Mouse (Mus musculus) midbrain, embryonic 13.5 days (tissue): Measurements from ENCODE around the gene Tspan4. TPM values are rescaled to one million over a fixed set of nuclear protein-coding genes. Genes with fewer than 3 reads are reported as not detected.

Experiments
- ATAC-seq: fragments of 200-750 bp; cut with Nextera tagmentation; 2 replicates; pipeline ENCODE4 v1.8.0; 2017; ENCODE audit warnings: mild to moderate bottlenecking, moderate TSS enrichment, moderate library complexity
- H3K27ac ChIP-seq: fragments of 300-500 bp; sonication (generic); 2 replicates; pipeline ENCODE4 v1.5.1; 2015; ENCODE audit warnings: inconsistent platforms, mild to moderate bottlenecking, moderate library complexity
- H3K27me3 ChIP-seq: fragments of 300-500 bp; sonication (generic); 2 replicates; pipeline ENCODE4 v1.6.1; 2015; ENCODE audit warnings: mild to moderate bottlenecking, inconsistent platforms
- H3K36me3 ChIP-seq: fragments of 300-500 bp; sonication (generic); 2 replicates; pipeline ENCODE4 v1.6.1; 2015; ENCODE audit warnings: mild to moderate bottlenecking, inconsistent platforms
- H3K4me1 ChIP-seq: fragments of 300-500 bp; sonication (generic); replicated peaks from 2 replicates; pipeline ENCODE4 v1.6.1; 2015; ENCODE audit warnings: inconsistent platforms
- H3K4me2 ChIP-seq: fragments of 300-500 bp; sonication (generic); replicated peaks from 2 replicates; pipeline ENCODE4 v1.6.1; 2015; ENCODE audit warnings: moderate library complexity, mild to moderate bottlenecking, inconsistent platforms
- H3K4me3 ChIP-seq: fragments of 300-500 bp; sonication (generic); replicated peaks from 2 replicates; pipeline ENCODE4 v1.5.1; 2015; ENCODE audit warnings: mild to moderate bottlenecking, inconsistent platforms
- H3K9ac ChIP-seq: fragments of 300-500 bp; sonication (generic); replicated peaks from 2 replicates; pipeline ENCODE4 v1.6.1; 2015; ENCODE audit warnings: mild to moderate bottlenecking, inconsistent platforms
- H3K9me3 ChIP-seq: fragments of 300-500 bp; sonication (generic); 2 replicates; pipeline ENCODE4 v1.6.1; 2016; ENCODE audit warnings: mild to moderate bottlenecking, inconsistent platforms
- WGBS: fragments of 180-500 bp; shearing (Covaris S2); methylation state at CpG from one replicate; pipeline ENCODE4 v1.1.7; 2015; 5-methylcytosine and 5-hydroxymethylcytosine counted together
- polyA plus RNA-seq: library from polyadenylated mRNA; unstranded; fragments of >200 nt; fragmentation: Nextera tagmentation; extraction: Ambion mirVana; gene quantifications from 2 replicates; pipeline ENCODE4 v1.2.1, GENCODE M21; 2015

Gene Tspan4
- polyA plus RNA-seq, 1 experiment from 2014 or later: 23.6 TPM

DNA sequence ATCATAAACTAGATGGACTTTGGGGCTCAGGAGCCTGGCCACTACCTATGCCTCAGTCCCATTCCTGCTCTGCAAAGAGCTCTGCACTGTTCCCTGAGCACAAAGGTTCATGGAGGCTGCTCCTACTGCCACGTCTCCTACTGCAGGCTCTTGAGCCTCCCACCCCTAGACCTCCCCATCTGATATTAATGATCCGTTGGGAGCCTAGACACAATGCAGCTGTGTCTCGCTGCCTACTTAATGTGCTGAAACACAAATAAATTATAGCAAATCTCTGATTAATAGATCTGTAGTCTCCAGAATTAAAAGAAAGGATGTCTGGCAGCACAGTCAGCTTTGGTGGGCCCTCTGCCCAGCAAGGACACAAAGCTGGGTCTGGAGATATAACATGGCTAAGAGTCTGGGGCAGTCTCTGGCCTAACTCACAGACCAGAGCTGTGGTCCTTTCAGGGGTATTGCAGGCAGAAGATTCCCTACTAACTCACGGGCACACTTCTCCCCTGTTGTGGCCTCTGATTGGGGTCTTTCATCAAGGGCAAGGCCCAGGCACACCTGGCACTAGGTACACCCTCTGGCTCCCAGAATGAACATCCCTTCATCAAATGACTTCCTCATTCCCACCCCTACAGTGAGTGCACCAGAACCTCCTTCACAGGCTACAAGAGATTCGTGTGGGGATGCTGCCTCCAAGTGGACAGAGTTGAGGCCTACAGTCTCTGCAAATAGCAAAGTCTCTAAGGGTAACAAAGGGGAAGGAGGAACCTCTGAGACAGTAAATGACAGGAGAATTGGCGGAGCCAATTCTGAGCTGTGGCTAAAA lies 49.9 kb downstream of the Tspan4 start:
- Histone ChIP-seq H3K27ac (0 out of 2 replicates have a peak overlapping the region, but pooled peaks have one; percentile 6), H3K4me1 (no peaks in the 10 kb centered on the region), H3K27me3 (no peaks in the 10 kb centered on the region), H3K4me3 (no peak overlapping the region), H3K4me2 (no peak overlapping the region), H3K36me3 (peaks cover 58% of the 10 kb centered on the region), H3K9me3 (no peaks in the 10 kb centered on the region), H3K9ac (0 out of 2 replicates have a peak overlapping the region, but pooled peaks have one; percentile 8)
- peak; percentile 88 for ATAC-seq
- WGBS: 59% methylated on average over 6 of the region's 6 CpGs

DNA sequence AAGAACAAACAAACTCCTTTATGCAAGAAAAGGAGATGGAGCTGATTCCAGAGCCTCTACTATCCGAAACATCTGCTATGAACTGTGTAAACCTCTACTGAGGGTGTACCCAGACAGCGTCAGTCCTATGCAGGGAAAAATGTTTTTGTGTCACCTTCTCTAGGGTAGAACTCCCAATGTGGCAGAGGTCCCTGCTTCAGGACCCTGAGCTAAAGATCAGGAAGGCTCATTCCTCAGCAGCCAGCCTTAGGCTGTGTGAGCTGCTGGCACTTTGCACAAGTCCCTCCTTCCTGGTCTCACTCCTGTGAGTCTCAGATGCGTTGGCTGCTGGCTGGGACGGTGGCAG lies 50.5 kb downstream of the Tspan4 start:
- Histone ChIP-seq H3K27ac (no peak overlapping the region), H3K36me3 (peaks cover 57% of the 10 kb centered on the region), H3K4me3 (no peak overlapping the region), H3K9me3 (no peaks in the 10 kb centered on the region), H3K4me2 (no peak overlapping the region), H3K27me3 (no peaks in the 10 kb centered on the region), H3K9ac (no peak overlapping the region), H3K4me1 (no peaks in the 10 kb centered on the region)
- WGBS: 89% methylated on average over 4 of the region's 4 CpGs
- peak; percentile 62; the same call in 1 of the 2 replicates for ATAC-seq

DNA sequence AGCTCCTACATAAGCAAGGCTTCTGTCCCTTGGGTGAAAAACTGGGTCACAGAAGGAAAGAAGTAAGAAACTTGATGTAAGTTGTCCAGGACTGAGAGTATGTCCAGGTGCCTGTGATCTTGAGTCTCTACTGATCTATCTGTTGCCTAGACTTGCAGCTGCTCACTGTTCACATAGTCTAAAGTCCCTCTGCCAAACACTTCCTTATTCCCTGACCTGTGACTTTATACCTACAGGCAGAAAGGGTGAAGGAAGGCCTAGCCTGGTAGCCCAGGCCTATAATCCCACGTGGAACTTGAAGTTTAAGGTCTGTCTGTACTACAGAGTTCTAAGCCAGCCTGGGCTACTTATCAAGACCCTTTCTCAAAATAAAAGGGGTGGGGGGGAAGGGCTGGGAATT lies 60.5 kb downstream of the Tspan4 start:
- Histone ChIP-seq H3K4me3 (no peak overlapping the region), H3K4me2 (no peak overlapping the region), H3K36me3 (peaks cover 9% of the 10 kb centered on the region), H3K27ac (no peak overlapping the region), H3K4me1 (peaks cover 17% of the 10 kb centered on the region), H3K27me3 (no peaks in the 10 kb centered on the region), H3K9ac (no peak overlapping the region), H3K9me3 (no peaks in the 10 kb centered on the region)
- WGBS: 71% methylated on average over 1 of the region's 1 CpGs
- no peak for ATAC-seq

DNA sequence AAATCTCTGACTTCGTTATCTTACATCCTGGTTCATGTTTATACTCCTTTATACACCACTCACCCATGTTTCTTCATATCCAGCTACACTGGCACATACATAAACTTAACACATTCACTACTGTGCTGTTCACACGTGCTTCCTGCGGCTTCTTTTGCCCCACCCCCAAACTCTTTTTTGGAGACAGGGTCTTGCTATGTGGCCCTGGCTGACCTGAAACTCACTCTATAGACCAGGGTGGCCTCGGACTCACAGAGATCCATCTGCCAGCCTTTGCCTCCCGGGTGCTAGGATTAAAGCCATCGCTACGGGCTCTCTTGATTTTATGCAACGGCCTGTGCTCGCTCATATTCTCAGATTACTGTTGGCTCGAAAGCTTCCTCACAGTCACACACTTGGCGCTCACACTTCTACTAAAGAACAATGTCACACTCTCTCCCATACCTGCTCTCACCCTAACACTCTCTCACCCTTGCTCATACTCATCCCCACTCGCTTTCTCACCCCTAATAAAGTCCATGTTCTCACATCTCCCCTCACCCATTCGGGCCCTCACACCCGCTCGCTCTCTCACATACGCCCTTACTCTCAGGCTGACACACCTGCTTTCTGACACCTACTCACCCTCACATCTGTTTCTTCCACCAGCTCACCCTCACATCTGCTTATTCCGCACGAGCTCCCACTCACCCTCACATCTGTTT lies 64.0 kb downstream of the Tspan4 start:
- H3K9me3 ChIP-seq: no peaks in the 10 kb centered on the region
- H3K36me3 ChIP-seq: no peaks in the 10 kb centered on the region
- no peak; the same call in 1 of the 2 replicates for ATAC-seq
- 17% methylated on average over 18 of the region's 18 CpGs for WGBS
- peak overlapping the region; percentile 66 for H3K4me3 ChIP-seq
- H3K4me2 ChIP-seq: peak overlapping the region; percentile 92
- H3K9ac ChIP-seq: peak overlapping the region; percentile 86
- H3K4me1 ChIP-seq: peaks cover 20% of the 10 kb centered on the region
- H3K27me3 ChIP-seq: no peaks in the 10 kb centered on the region
- peak overlapping the region; percentile 74 for H3K27ac ChIP-seq

DNA sequence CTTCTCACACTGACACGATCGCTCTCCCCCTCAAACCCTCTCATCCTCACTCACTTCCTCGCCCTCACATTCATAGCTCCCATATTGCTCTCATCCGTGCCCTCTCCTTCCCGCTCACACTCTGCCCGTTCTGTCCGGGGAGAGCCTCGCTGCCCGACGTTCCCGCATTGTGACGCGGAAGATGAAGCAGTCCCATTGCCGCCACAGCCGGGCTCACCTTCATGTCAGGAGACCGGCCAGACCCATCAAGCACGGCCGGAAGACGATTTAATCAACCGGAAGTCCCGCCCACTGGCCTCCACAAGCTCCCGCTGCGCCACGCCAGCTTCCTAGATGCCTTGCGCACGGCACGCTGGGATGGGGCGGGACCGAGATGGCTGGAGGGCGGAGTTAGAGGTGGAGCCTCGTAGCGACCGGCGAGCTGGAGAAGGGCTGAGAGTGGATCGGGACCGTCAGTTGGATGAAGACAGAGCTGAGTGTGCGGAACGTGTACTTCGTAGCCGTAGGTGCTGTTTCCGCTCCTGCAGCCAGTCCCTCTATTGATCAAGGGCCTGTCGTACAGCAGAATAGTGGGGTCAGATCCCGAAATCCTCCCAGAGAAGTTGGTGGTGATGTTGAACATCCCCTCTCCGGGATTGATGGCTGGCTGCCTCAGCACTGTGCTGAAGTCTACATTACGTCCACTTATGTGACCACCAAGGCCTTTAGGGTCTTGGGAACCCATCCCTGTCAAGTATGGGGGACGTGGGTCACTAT lies 64.7 kb downstream of the Tspan4 start, which contains the start of gene Chid1:
Gene Chid1 (minus strand): TSS at position 302 of the 756 bp plus-strand sequence.
- WGBS: under 1% methylated on average over 46 of the region's 46 CpGs

DNA sequence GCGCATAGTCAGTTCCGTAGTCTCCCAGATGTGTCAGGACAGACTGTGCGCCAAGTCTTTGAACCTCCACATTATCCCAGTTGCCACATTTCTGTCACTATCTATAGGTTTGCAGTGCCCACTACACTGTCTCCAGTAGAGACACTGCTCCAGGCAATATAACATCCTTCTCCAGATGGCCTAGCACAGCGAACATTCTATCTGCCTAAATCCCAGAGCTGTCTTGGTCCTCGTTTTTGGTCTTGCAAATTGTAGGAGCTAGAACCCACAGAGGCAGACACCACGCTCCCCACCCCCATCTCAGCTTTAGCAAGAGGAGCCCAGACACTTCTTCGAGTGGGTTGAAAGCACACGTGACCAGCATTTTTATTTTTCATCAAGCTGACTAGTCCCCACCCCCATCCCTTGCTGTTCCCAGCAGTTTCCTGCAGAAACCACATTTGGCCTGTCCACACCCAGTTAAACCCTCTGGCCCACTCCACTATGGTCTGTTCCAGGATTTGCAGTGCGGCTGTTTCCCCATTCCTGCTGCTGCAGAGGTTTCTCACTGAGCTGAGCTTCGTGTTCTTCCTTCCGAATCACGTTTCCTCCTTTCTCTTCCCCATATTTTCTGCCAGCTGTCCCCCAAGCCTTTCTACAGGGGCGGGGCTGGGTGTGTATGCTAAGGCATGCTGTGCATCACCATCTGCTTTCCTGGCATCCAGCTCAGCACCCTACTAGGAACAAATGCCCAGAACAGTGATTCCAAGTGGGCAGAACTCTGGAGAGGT lies 65.5 kb downstream of the Tspan4 start:
- WGBS: 65% methylated on average over 13 of the region's 13 CpGs
- 0 out of 2 replicates have a peak, but pooled peaks have one; percentile 2 for ATAC-seq
- Histone ChIP-seq H3K9ac (peak overlapping the region; percentile 54), H3K36me3 (no peaks in the 10 kb centered on the region), H3K4me2 (peak overlapping the region; percentile 92), H3K9me3 (no peaks in the 10 kb centered on the region), H3K27me3 (no peaks in the 10 kb centered on the region), H3K4me1 (peaks cover 20% of the 10 kb centered on the region), H3K27ac (peak overlapping the region; percentile 59), H3K4me3 (peak overlapping the region; percentile 66)

More for the DNA sequence above, 64.7 kb downstream of the Tspan4 start, which contains the start of gene Chid1:
- Histone ChIP-seq H3K36me3 (no peaks in the 10 kb centered on the region), H3K4me1 (peaks cover 20% of the 10 kb centered on the region), H3K27ac (peak within 1 kb of the TSS; percentile 74), H3K9ac (peak within 1 kb of the TSS; percentile 86), H3K27me3 (no peaks in the 10 kb centered on the region), H3K9me3 (no peaks in the 10 kb centered on the region), H3K4me3 (peak within 1 kb of the TSS; percentile 66), H3K4me2 (peak within 1 kb of the TSS; percentile 92)
- peak; percentile 97 for ATAC-seq

DNA sequence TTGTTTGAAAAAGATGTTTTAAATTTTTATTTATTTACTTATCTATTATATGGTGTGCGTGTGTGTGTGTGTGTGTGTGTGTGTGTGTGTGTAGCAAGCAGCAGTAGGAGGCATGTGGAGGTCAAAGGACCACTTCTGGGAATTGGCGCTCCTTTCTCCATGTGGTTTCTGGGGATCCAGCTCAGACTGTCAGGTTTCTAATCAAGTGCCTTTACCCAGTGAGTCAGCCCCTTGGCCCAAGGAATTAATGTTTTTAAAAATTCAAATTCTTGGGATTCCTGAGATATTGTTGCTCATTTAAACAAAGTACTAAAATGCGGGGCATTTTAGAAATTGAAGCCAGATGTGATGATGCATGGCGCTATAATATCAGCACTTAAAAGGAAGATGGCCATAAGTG lies 66.6 kb downstream of the Tspan4 start:
- Histone ChIP-seq H3K4me3 (no peak overlapping the region), H3K27me3 (no peaks in the 10 kb centered on the region), H3K27ac (no peak overlapping the region), H3K9ac (no peak overlapping the region), H3K4me1 (peaks cover 20% of the 10 kb centered on the region), H3K9me3 (no peaks in the 10 kb centered on the region), H3K36me3 (no peaks in the 10 kb centered on the region), H3K4me2 (no peak overlapping the region)
- ATAC-seq: no peak
- WGBS: 78% methylated on average over 4 of the region's 4 CpGs

DNA sequence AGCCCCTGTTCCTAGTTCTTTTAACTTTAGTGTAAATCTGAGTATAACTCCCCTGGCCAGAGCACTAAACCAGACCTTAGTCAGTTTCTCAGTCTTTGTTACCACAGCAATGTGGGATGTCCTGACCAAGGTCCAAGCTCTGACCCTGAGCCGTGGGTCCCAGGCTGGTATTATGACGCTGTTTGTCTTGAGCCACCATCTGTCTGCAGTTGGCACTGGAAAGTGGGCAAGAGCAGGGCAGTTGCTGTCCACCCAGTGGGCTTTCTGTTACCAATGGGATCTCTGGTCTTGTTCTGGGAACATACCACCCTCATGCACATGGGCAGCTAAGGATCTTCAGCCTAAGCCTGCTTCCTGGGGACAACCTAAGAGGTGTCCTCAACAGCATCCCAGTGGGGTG lies 67.5 kb downstream of the Tspan4 start:
- peaks cover 20% of the 10 kb centered on the region for H3K4me1 ChIP-seq
- H3K27me3 ChIP-seq: no peaks in the 10 kb centered on the region
- no peaks in the 10 kb centered on the region for H3K9me3 ChIP-seq
- WGBS: 95% methylated on average over 2 of the region's 2 CpGs
- H3K9ac ChIP-seq: no peak overlapping the region
- ATAC-seq: no peak
- no peak overlapping the region for H3K4me3 ChIP-seq
- H3K27ac ChIP-seq: no peak overlapping the region
- no peak overlapping the region for H3K4me2 ChIP-seq
- H3K36me3 ChIP-seq: no peaks in the 10 kb centered on the region

Other genes starting within 250 kb of the Tspan4 start
- gene Phrf1, start 246.5 kb upstream of the Tspan4 start, polyA plus RNA-seq: 86.9 and 95.0 TPM in 2 replicates
- gene Irf7, start 208.8 kb upstream of the Tspan4 start, polyA plus RNA-seq: 0.98 and 1.4 TPM in 2 replicates
- not detected in 2 replicates for gene Cdhr5, start 198.5 kb upstream of the Tspan4 start, polyA plus RNA-seq
- 1.0 TPM in 2 replicates for gene Sct, start 196.1 kb upstream of the Tspan4 start, polyA plus RNA-seq
- gene Drd4, start 183.2 kb upstream of the Tspan4 start, polyA plus RNA-seq: 0.43 and 0.68 TPM in 2 replicates
- gene Deaf1, start 147.6 kb upstream of the Tspan4 start, polyA plus RNA-seq: 140 and 148 TPM in 2 replicates
- gene Tmem80, start 147.5 kb upstream of the Tspan4 start, polyA plus RNA-seq: 76.6 and 77.3 TPM in 2 replicates
- gene Eps8l2, start 136.4 kb upstream of the Tspan4 start, polyA plus RNA-seq: 0.23 and 0.31 TPM in 2 replicates
- gene Taldo1, start 83.0 kb upstream of the Tspan4 start, polyA plus RNA-seq: 337 and 346 TPM in 2 replicates
- 55.1 and 63.8 TPM in 2 replicates for gene Gatd1, start 61.1 kb upstream of the Tspan4 start, polyA plus RNA-seq
- 43.6 and 44.0 TPM in 2 replicates for gene Cend1, start 45.7 kb upstream of the Tspan4 start, polyA plus RNA-seq
- 71.3 and 72.1 TPM in 2 replicates for gene Slc25a22, start 37.3 kb upstream of the Tspan4 start, polyA plus RNA-seq
- 6.3 and 7.1 TPM in 2 replicates for gene Pidd1, start 31.2 kb upstream of the Tspan4 start, polyA plus RNA-seq
- 787 and 794 TPM in 2 replicates for gene Rplp2, start 27.9 kb upstream of the Tspan4 start, polyA plus RNA-seq
- gene Pnpla2, start 20.0 kb upstream of the Tspan4 start, polyA plus RNA-seq: 16.2 and 19.2 TPM in 2 replicates
- 6.8 TPM in 2 replicates for gene Cracr2b, start 14.1 kb upstream of the Tspan4 start, polyA plus RNA-seq
- gene Cd151, start 7.8 kb upstream of the Tspan4 start, polyA plus RNA-seq: 15.4 and 19.9 TPM in 2 replicates
- 88.2 and 91.1 TPM in 2 replicates for gene Polr2l, start 108 bp upstream of the Tspan4 start, polyA plus RNA-seq
- 31.7 and 35.5 TPM in 2 replicates for gene Chid1, start 64.6 kb downstream of the Tspan4 start, polyA plus RNA-seq
- 103 and 107 TPM in 2 replicates for gene Ap2a2, start 86.9 kb downstream of the Tspan4 start, polyA plus RNA-seq
- gene Muc6, start 180.1 kb downstream of the Tspan4 start, polyA plus RNA-seq: 0.26 and 0.27 TPM in 2 replicates
- gene Muc2, start 215.1 kb downstream of the Tspan4 start, polyA plus RNA-seq: 0.09 and 0.27 TPM in 2 replicates